12 mouse cellular contexts compared by ENCODE assay signal in genomic region chr13:81852309-81852978, GRCm38 (mm10).
A peak's percentile ranks its signal among the peaks of the same experiment; 100 is the strongest.
DNase-seq lines count a peak whose midpoint lies in the region; ATAC-seq and TF ChIP-seq lines count a peak whose summit lies in the region.
"Had no signal": no experiment of that assay in that cellular context is flagged by ENCODE, and none has a peak within 500 bp of the region (broad histone marks: within the 10 kb centered on the region; RNA-seq: fewer than 3 reads in every experiment).

No protein-coding gene starts in this region.

- TF ChIP-seq POLR2A in MEL (IDR thresholded peaks at IDR 0.05; ENCODE audit: control insufficient read depth in 1 of 2, insufficient read depth in 1 of 2, low read depth in 1 of 2, low read length in 2 of 2, poor library complexity in 1 of 2): no peak
- TF ChIP-seq POLR2A in kidney, adult 2 months (IDR thresholded peaks at IDR 0.05; ENCODE audit: low read depth, low read length): no peak

- no peaks in the 10 kb centered on the region for H3K4me1 ChIP-seq in kidney, embryonic 14.5 days (ENCODE audit: control insufficient read depth, insufficient read depth, low read length)
- H3K4me1 ChIP-seq in MEL (ENCODE audit: control insufficient read depth in 1 of 2, insufficient read depth in 2 of 2, low read length in 2 of 2): peaks cover 3 to 5% of the 10 kb centered on the region in 2 experiments; a peak in 3 of 4 replicates
- H3K4me1 ChIP-seq in liver, embryonic 16.5 days (ENCODE audit: control insufficient read depth, low read depth, low read length): peaks cover 4% of the 10 kb centered on the region; the same call in 1 of the 2 replicates
- H3K4me1 ChIP-seq in kidney, adult 2 months (ENCODE audit: control insufficient read depth, insufficient read depth, low read length): no peaks in the 10 kb centered on the region
- H3K4me1 ChIP-seq: embryonic facial prominence, embryonic 13.5 days; limb, embryonic 13.5 days had no signal

- no peak overlapping the region for H3K4me2 ChIP-seq in kidney, embryonic 14.5 days (replicated peaks; ENCODE audit: low read depth, low read length)
- H3K4me2 ChIP-seq in liver, embryonic 16.5 days (ENCODE audit: low read depth, low read length): peak overlapping the region; percentile 26
- H3K4me2 ChIP-seq: embryonic facial prominence, embryonic 13.5 days; limb, embryonic 13.5 days had no signal

- no peaks in the 10 kb centered on the region for H3K79me2 ChIP-seq in MEL (ENCODE audit: control insufficient read depth, insufficient read depth, low read length, poor library complexity)

- H3K27ac ChIP-seq in kidney, embryonic 14.5 days (ENCODE audit: low read depth, low read length): no peak overlapping the region
- H3K27ac ChIP-seq in MEL (ENCODE audit: control insufficient read depth, low read depth, low read length): no peak overlapping the region
- peak overlapping the region; percentile 85 for H3K27ac ChIP-seq in liver, embryonic 16.5 days (ENCODE audit: low read length)
- H3K27ac ChIP-seq in kidney, adult 2 months (ENCODE audit: insufficient read depth, low read depth, low read length): no peak overlapping the region
- H3K27ac ChIP-seq: embryonic facial prominence, embryonic 13.5 days; layer of hippocampus, adult 2 months; limb, embryonic 13.5 days had no signal

- no peaks in the 10 kb centered on the region for H3K9me3 ChIP-seq in kidney, embryonic 14.5 days (ENCODE audit: control insufficient read depth, low read length)
- H3K9me3 ChIP-seq in MEL (replicated peaks; ENCODE audit: insufficient read depth, low read length): no peaks in the 10 kb centered on the region
- H3K9me3 ChIP-seq in liver, embryonic 16.5 days (replicated peaks; ENCODE audit: control insufficient read depth, low read length): no peaks in the 10 kb centered on the region
- H3K9me3 ChIP-seq: embryonic facial prominence, embryonic 13.5 days; limb, embryonic 13.5 days had no signal

- peak in 1 of 2 experiments; percentile 64; a peak in 2 of 4 replicates for TF ChIP-seq EP300 in MEL (IDR thresholded peaks at IDR 0.05; ENCODE audit: low read depth in 1 of 2, low read length in 2 of 2)

- 0 out of 2 replicates have a peak, but pooled peaks have one; percentile 12 for ATAC-seq in kidney, embryonic 14.5 days (ENCODE audit: low FRiP score, low TSS enrichment)
- peak; percentile 99 for ATAC-seq in liver, embryonic 16.5 days (ENCODE audit: low read depth)
- ATAC-seq: Patski had no signal

- no peak overlapping the region for H3K9ac ChIP-seq in kidney, embryonic 14.5 days (ENCODE audit: low read depth, low read length)
- peak overlapping the region; percentile 9; the same call in 1 of the 2 replicates for H3K9ac ChIP-seq in MEL (ENCODE audit: control insufficient read depth, low read depth, low read length, poor library complexity, severe bottlenecking)
- H3K9ac ChIP-seq in liver, embryonic 16.5 days (ENCODE audit: low read depth, low read length): no peak overlapping the region
- H3K9ac ChIP-seq: embryonic facial prominence, embryonic 13.5 days; limb, embryonic 13.5 days had no signal

- H3K4me3 ChIP-seq in kidney, embryonic 14.5 days (ENCODE audit: low read length): no peak overlapping the region
- no peak overlapping the region for H3K4me3 ChIP-seq in MEL (ENCODE audit: control insufficient read depth in 1 of 2, insufficient read depth in 1 of 2, low read depth in 2 of 2, low read length in 2 of 2)
- no peak overlapping the region for H3K4me3 ChIP-seq in liver, embryonic 16.5 days (ENCODE audit: low read depth, low read length)
- H3K4me3 ChIP-seq in kidney, adult 2 months (ENCODE audit: insufficient read depth, low read depth, low read length): no peak overlapping the region
- H3K4me3 ChIP-seq: embryonic facial prominence, embryonic 13.5 days; layer of hippocampus, adult 2 months; limb, embryonic 13.5 days had no signal

- no peaks in the 10 kb centered on the region for H3K27me3 ChIP-seq in kidney, embryonic 14.5 days (ENCODE audit: control insufficient read depth, insufficient read depth, low read length)
- no peaks in the 10 kb centered on the region for H3K27me3 ChIP-seq in MEL (ENCODE audit: control insufficient read depth in 1 of 2, insufficient read depth in 2 of 2, low read length in 2 of 2)
- no peaks in the 10 kb centered on the region for H3K27me3 ChIP-seq in liver, embryonic 16.5 days (ENCODE audit: control insufficient read depth, insufficient read depth, low read depth, low read length)
- no peaks in the 10 kb centered on the region for H3K27me3 ChIP-seq in kidney, adult 2 months (replicated peaks; ENCODE audit: control insufficient read depth, insufficient read depth, low read length)
- H3K27me3 ChIP-seq: embryonic facial prominence, embryonic 13.5 days; limb, embryonic 13.5 days had no signal

- TF ChIP-seq RAD21 in MEL (IDR thresholded peaks at IDR 0.05; ENCODE audit: low read depth, low read length): no peak

- DNase-seq in kidney, postnatal 25 days: no peak
- DNase-seq in MEL (ENCODE audit: low read depth, low spot score): peak; percentile 85
- DNase-seq in embryo, embryonic 10.5 days (ENCODE audit: low spot score): peak; percentile 8
- DNase-seq in cerebellum, adult 11 months: no peak
- DNase-seq in thymus, adult 18-20 months: no peak
- DNase-seq in kidney, adult 2 months: no peak

- no peaks in the 10 kb centered on the region for H3K36me3 ChIP-seq in kidney, embryonic 14.5 days (ENCODE audit: control insufficient read depth, insufficient read depth, low read length)
- peaks cover 0 to 7% of the 10 kb centered on the region in 2 experiments; a peak in 2 of 4 replicates for H3K36me3 ChIP-seq in MEL (ENCODE audit: control insufficient read depth in 1 of 2, insufficient read depth in 2 of 2, low read length in 2 of 2)
- no peaks in the 10 kb centered on the region for H3K36me3 ChIP-seq in liver, embryonic 16.5 days (ENCODE audit: control insufficient read depth, insufficient read depth)
- no peaks in the 10 kb centered on the region for H3K36me3 ChIP-seq in kidney, adult 2 months (ENCODE audit: control insufficient read depth, insufficient read depth, low read length)
- H3K36me3 ChIP-seq: embryonic facial prominence, embryonic 13.5 days; limb, embryonic 13.5 days had no signal

- WGBS in kidney, embryonic 14.5 days: 64% methylated on average over 2 of the region's 2 CpGs
- 15% methylated on average over 2 of the region's 2 CpGs for WGBS in liver, embryonic 16.5 days (ENCODE audit: insufficient replicate concordance)
- WGBS in kidney, adult 2 months: 36% methylated on average over 2 of the region's 2 CpGs

- TF ChIP-seq CTCF in MEL (IDR thresholded peaks at IDR 0.05 in 2 of 3, conservative IDR thresholded peaks at IDR 0.05 in 1 of 3; ENCODE audit: control insufficient read depth in 1 of 3, insufficient read depth in 1 of 3, low read depth in 2 of 3, low read length in 3 of 3, poor library complexity in 1 of 3, severe bottlenecking in 1 of 3): no peak
- no peak for TF ChIP-seq CTCF in kidney, adult 2 months (conservative IDR thresholded peaks at IDR 0.05; ENCODE audit: insufficient read depth, insufficient read length, low read depth, low read length)

TF ChIP-seq in MEL, 35 proteins besides CTCF, POLR2A, EP300 and RAD21 (continues in another document):
- peak; percentile 88; the same call in 1 of the 2 replicates for TF ChIP-seq GABPA (IDR thresholded peaks at IDR 0.05; ENCODE audit: low read depth, low read length)
- no peak for TF ChIP-seq USF1 (IDR thresholded peaks at IDR 0.05; ENCODE audit: low read depth, low read length)
- no peak for TF ChIP-seq ELF1 (IDR thresholded peaks at IDR 0.05; ENCODE audit: low read depth, low read length)
- no peak for TF ChIP-seq HCFC1 (IDR thresholded peaks at IDR 0.05; ENCODE audit: low read depth, low read length)
- no peak for TF ChIP-seq E2F4 (IDR thresholded peaks at IDR 0.05; ENCODE audit: borderline replicate concordance, low read depth, low read length)
- no peak for TF ChIP-seq GATA1 (IDR thresholded peaks at IDR 0.05; ENCODE audit: low read depth, low read length)
- no peak for TF ChIP-seq USF2 (IDR thresholded peaks at IDR 0.05; ENCODE audit: borderline replicate concordance in 1 of 2, insufficient read depth in 1 of 2, low read depth in 1 of 2, low read length in 2 of 2)
- TF ChIP-seq MAZ (IDR thresholded peaks at IDR 0.05; ENCODE audit: low read depth, low read length): no peak
- TF ChIP-seq MAX (IDR thresholded peaks at IDR 0.05; ENCODE audit: low read length): no peak
- TF ChIP-seq ZC3H11A (IDR thresholded peaks at IDR 0.05; ENCODE audit: low read depth, low read length): no peak
- no peak for TF ChIP-seq TAL1 (IDR thresholded peaks at IDR 0.05; ENCODE audit: low read length)
- TF ChIP-seq ZKSCAN1 (IDR thresholded peaks at IDR 0.05; ENCODE audit: low read depth, low read length): no peak
- no peak for TF ChIP-seq MYB (IDR thresholded peaks at IDR 0.05; ENCODE audit: low read depth, low read length)
- TF ChIP-seq NELFE (IDR thresholded peaks at IDR 0.05; ENCODE audit: low read depth, low read length): no peak
- TF ChIP-seq SIN3A (IDR thresholded peaks at IDR 0.05; ENCODE audit: low read length): no peak
- no peak for TF ChIP-seq CHD2 (IDR thresholded peaks at IDR 0.05; ENCODE audit: low read length)
- no peak for TF ChIP-seq ZNF384 (IDR thresholded peaks at IDR 0.05; ENCODE audit: low read depth, low read length)
- no peak for TF ChIP-seq RCOR1 (IDR thresholded peaks at IDR 0.05; ENCODE audit: low read depth, low read length)
- no peak for TF ChIP-seq BHLHE40 (IDR thresholded peaks at IDR 0.05; ENCODE audit: borderline replicate concordance, low read depth, low read length)
- no peak for TF ChIP-seq NRF1 (IDR thresholded peaks at IDR 0.05; ENCODE audit: insufficient read depth, low read depth, low read length, poor library complexity, severe bottlenecking)
- no peak for TF ChIP-seq SMC3 (IDR thresholded peaks at IDR 0.05; ENCODE audit: low read depth, low read length)
- no peak for TF ChIP-seq POLR2AphosphoS2 (IDR thresholded peaks at IDR 0.05; ENCODE audit: low read length)
- no peak for TF ChIP-seq TCF12 (IDR thresholded peaks at IDR 0.05; ENCODE audit: low read depth, low read length)
- TF ChIP-seq MAFK (IDR thresholded peaks at IDR 0.05; ENCODE audit: borderline replicate concordance, low read depth, low read length): peak; percentile 94
- no peak for TF ChIP-seq UBTF (IDR thresholded peaks at IDR 0.05; ENCODE audit: borderline replicate concordance, insufficient read depth, low read depth, low read length)
- peak; percentile 82 for TF ChIP-seq ETS1 (IDR thresholded peaks at IDR 0.05; ENCODE audit: low read depth, low read length)
- no peak for TF ChIP-seq MXI1 (IDR thresholded peaks at IDR 0.05; ENCODE audit: low read depth, low read length)
- no peak for TF ChIP-seq TBP (IDR thresholded peaks at IDR 0.05; ENCODE audit: low read depth, low read length)
- TF ChIP-seq JUND (IDR thresholded peaks at IDR 0.05; ENCODE audit: low read depth, low read length): peak; percentile 94
- no peak for TF ChIP-seq POLR2AphosphoS5 (IDR thresholded peaks at IDR 0.05; ENCODE audit: borderline replicate concordance, low read depth, low read length)
- no peak for TF ChIP-seq CHD1 (IDR thresholded peaks at IDR 0.05; ENCODE audit: low read depth, low read length)

Comparison
In these comparisons a context has a peak if more than half of its experiments do, and no peak if none do; other contexts are left out.
1. DNase-seq: peak in MEL (single experiment) and embryo, embryonic 10.5 days (single experiment); none in kidney, postnatal 25 days (0 of 2), cerebellum, adult 11 months (single experiment), thymus, adult 18-20 months (0 of 2) and kidney, adult 2 months (single experiment).